Mouse (Mus musculus) lung, postnatal 36 days (tissue): ENCODE data around the gene Gm5168.
"Not testable (repeated sequence)": the region's sequence is repeated elsewhere in the genome, so short reads cannot be mapped to it uniquely, and the experiment has no call there.

Source experiments
- DNase-seq: peaks from one replicate; pipeline ENCODE4 v3.0.0; 2022; ENCODE audit warnings: mixed read lengths

Gene Gm5168

DNA sequence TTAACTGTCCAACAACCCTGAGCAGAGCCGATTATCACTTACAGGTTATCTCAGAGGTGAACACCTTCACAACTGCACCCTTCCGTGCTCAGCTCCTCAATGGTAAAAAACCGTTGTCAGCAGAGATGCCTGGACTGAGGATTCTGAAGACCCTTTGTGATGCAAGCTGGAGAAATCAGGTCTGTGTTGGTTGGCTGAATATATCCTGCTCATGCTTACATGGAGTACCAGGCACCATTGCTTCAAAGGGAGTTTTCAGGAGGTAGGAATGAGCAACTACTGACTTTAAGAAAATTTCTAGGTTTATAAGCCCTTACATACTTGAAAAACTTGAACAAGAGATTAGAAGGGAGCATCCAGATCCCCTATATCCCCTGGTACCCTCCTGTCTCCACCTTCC, at the start of gene Gm5168:
TSS of gene Gm5168 (minus strand) at position 101 of the 400 bp plus-strand sequence.
- not testable (repeated sequence) for DNase-seq
